Mouse (Mus musculus) layer of hippocampus, adult 9-11 months (tissue): ENCODE measurements around the gene Ccdc117.
"Not testable (repeated sequence)": the region's sequence is repeated elsewhere in the genome, so short reads cannot be mapped to it uniquely, and the experiment has no call there.

ENCODE experiments used
- DNase-seq: peaks from one replicate; pipeline ENCODE4 v3.0.0; 2022

Ccdc117 gene

GRCm38 (mm10) chr11:5505856-5506575 lies 36.0 kb downstream of the Ccdc117 start:
- no peak for DNase-seq

- DNase-seq: no peak
Measured at GRCm38 (mm10) chr11:5502351-5503051, 39.5 kb downstream of the Ccdc117 start.

GRCm38 (mm10) chr11:5500903-5501741 lies 40.9 kb downstream of the Ccdc117 start:
- no peak for DNase-seq

GRCm38 (mm10) chr11:5499961-5500644 lies 41.9 kb downstream of the Ccdc117 start:
- no peak for DNase-seq

GRCm38 (mm10) chr11:5498931-5499661 lies 42.9 kb downstream of the Ccdc117 start:
- no peak for DNase-seq

GRCm38 (mm10) chr11:5498422-5498821 lies 43.6 kb downstream of the Ccdc117 start:
- no peak for DNase-seq

GRCm38 (mm10) chr11:5496559-5497248 lies 45.3 kb downstream of the Ccdc117 start:
- no peak for DNase-seq

- no peak for DNase-seq
Measured at GRCm38 (mm10) chr11:5495906-5496305, 46.1 kb downstream of the Ccdc117 start.

- no peak for DNase-seq
Measured at GRCm38 (mm10) chr11:5495286-5495832, 46.6 kb downstream of the Ccdc117 start.

GRCm38 (mm10) chr11:5493869-5494268 lies 48.1 kb downstream of the Ccdc117 start:
- DNase-seq: no peak

- DNase-seq: no peak
Measured at GRCm38 (mm10) chr11:5491912-5492311, 50.1 kb downstream of the Ccdc117 start.

GRCm38 (mm10) chr11:5490989-5491656 lies 50.9 kb downstream of the Ccdc117 start:
- no peak for DNase-seq

GRCm38 (mm10) chr11:5489433-5489832 lies 52.6 kb downstream of the Ccdc117 start:
- not testable (repeated sequence) for DNase-seq

GRCm38 (mm10) chr11:5485193-5486011 lies 56.6 kb downstream of the Ccdc117 start:
- DNase-seq: peak; percentile 78

- DNase-seq: no peak
Measured at GRCm38 (mm10) chr11:5482581-5482980, 59.4 kb downstream of the Ccdc117 start.
